Mouse (Mus musculus): Measurements from ENCODE around the gene Gm14322.
"Not testable (repeated sequence)": the region's sequence is repeated elsewhere in the genome, so short reads cannot be mapped to it uniquely, and the experiment has no call there.

Gene Gm14322

DNA sequence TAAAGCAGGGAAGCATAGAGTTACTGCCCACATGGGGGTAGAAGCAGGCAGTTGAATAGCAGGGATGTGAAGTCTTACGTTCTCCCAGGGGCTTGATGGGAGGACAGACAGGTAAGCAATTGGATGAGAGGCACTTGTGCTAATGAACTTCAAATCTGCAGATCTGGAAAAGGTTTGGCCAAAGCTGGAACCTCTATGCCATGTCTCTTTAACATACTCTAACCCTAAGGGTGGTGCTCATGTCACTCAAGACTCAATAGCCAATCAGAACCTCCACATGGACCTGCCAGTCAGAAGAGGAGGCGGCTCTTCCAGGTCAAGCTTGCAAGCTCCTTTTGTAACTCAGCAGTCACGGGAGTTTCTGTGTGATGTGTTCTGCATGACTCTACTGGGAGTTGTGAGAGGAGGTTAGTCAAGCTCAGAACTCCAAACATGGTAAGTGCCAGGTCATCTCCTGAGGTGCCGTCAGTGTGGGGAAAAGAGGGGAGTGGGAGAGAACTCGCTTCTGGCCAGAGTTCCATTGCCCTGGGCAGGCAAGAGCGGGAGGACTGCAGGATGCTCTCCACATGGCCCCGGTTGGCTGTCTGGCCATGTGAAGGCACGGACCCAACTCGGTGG, at the start of gene Gm14322:
Gm14322 (plus strand) TSS at position 348 of the 618 bp plus-strand sequence.
- peak; percentile 16 to 54 for DNase-seq

DNA sequence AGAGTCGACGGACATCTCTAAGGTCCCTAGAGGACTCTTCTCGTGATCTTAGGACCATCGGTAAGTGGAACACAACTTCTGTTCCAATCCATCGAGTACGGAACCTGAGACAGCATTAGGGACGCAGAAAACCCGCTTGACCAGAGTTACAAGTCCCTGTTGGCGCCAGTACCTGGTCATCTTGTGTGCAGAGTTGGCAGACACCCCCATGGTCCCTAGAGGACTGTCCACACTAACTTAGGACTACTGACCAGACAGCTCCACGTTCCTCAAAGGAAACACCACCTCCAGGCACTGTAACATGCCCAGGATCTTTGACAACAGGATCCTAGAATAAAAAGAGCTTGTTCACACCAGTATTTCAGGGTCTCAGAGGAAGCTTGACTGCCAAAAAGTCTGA, 17.6 kb upstream of the Gm14322 start:
- DNase-seq, result not testable (repeated sequence)

DNA sequence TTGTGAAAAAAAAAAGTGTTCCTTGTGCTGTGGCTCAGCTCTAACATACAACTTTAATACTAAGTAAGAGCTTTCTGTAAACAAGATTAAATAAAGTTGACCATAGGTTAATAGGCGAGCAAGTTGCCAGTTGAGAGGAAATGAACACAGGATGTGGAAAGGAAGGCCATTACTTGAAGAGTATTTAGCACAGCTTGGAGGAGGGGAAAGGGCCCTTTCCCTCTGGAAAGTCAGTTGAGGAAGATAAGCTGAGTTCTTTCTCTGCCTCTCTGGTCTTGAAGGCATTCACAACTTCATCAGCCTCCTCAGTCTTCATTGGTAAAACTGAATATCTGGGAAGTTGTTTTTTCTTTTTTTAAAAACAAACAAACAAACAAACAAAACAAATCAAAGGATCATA, 28.3 kb downstream of the Gm14322 start:
- DNase-seq, result not testable (repeated sequence)

DNA sequence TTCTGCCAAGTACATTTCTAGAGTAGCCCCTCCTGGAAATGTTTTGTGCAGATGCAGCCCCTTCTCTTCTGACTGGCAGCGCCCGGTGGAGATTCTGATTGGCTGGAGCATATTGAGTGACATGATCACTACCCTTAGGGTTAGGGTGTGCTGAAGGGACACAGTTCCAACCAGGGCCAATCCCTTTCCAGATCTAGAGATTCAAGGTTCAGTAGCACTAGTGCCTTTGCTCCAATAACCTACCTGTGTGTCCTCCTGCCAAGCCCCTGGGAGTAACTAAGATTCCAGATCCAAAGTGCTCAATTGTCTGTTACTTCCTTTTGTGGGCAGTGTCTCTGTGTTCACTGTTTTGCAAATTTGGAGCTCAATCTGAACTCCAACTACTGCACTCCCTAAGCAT, 47.1 kb downstream of the Gm14322 start:
- DNase-seq, result not testable (repeated sequence)
